Mouse (Mus musculus): ENCODE results near the gene Ap1g1.
A peak's percentile ranks its signal among the peaks of the same experiment; 100 is the strongest.

The Ap1g1 gene

GRCm38 (mm10) chr8:109780548-109780947 is 2.2 kb downstream of the Ap1g1 start:
- DNase-seq (ENCODE audit: low spot score) = no peak

- no peak for DNase-seq (ENCODE audit: low spot score)
These were observed 12.6 kb downstream of the Ap1g1 start for GRCm38 (mm10) chr8:109790938-109791337.

- DNase-seq (ENCODE audit: low spot score) = no peak
These were observed 16.8 kb downstream of the Ap1g1 start for GRCm38 (mm10) chr8:109795166-109795565.

GRCm38 (mm10) chr8:109798721-109799120 is 20.4 kb downstream of the Ap1g1 start:
- no peak for DNase-seq (ENCODE audit: low spot score)

GRCm38 (mm10) chr8:109799245-109799644 is 20.9 kb downstream of the Ap1g1 start:
- DNase-seq (ENCODE audit: low spot score) = no peak

GRCm38 (mm10) chr8:109800325-109800724 is 22.0 kb downstream of the Ap1g1 start:
- no peak for DNase-seq (ENCODE audit: low spot score)

GRCm38 (mm10) chr8:109803211-109803610 is 24.9 kb downstream of the Ap1g1 start:
- DNase-seq (ENCODE audit: low spot score) = no peak

- DNase-seq (ENCODE audit: low spot score) = no peak
These were observed 25.4 kb downstream of the Ap1g1 start for GRCm38 (mm10) chr8:109803801-109804200.

GRCm38 (mm10) chr8:109806522-109806921 is 28.2 kb downstream of the Ap1g1 start:
- no peak for DNase-seq (ENCODE audit: low spot score)

GRCm38 (mm10) chr8:109807401-109808119 is 29.2 kb downstream of the Ap1g1 start:
- no peak for DNase-seq (ENCODE audit: low spot score)

- DNase-seq (ENCODE audit: low spot score) = no peak
These were observed 29.7 kb downstream of the Ap1g1 start for GRCm38 (mm10) chr8:109808120-109808447.

GRCm38 (mm10) chr8:109810434-109810833 is 32.1 kb downstream of the Ap1g1 start:
- DNase-seq (ENCODE audit: low spot score) = no peak

- DNase-seq (ENCODE audit: low spot score) = no peak
These were observed 36.9 kb downstream of the Ap1g1 start for GRCm38 (mm10) chr8:109815268-109815667.

- DNase-seq (ENCODE audit: low spot score) = no peak
These were observed 39.6 kb downstream of the Ap1g1 start for GRCm38 (mm10) chr8:109817933-109818332.

- DNase-seq (ENCODE audit: low spot score) = no peak
These were observed 45.2 kb downstream of the Ap1g1 start for GRCm38 (mm10) chr8:109823561-109823960.

- no peak for DNase-seq (ENCODE audit: low spot score)
These were observed 61.5 kb downstream of the Ap1g1 start for GRCm38 (mm10) chr8:109839822-109840221.

- DNase-seq (ENCODE audit: low spot score) = no peak
These were observed 64.1 kb downstream of the Ap1g1 start for GRCm38 (mm10) chr8:109842468-109842867.

GRCm38 (mm10) chr8:109847866-109848265 is 69.5 kb downstream of the Ap1g1 start:
- no peak for DNase-seq (ENCODE audit: low spot score)

- no peak for DNase-seq (ENCODE audit: low spot score)
These were observed 70.6 kb downstream of the Ap1g1 start for GRCm38 (mm10) chr8:109848981-109849380.

GRCm38 (mm10) chr8:109853423-109853822 is 75.1 kb downstream of the Ap1g1 start:
- DNase-seq (ENCODE audit: low spot score) = peak; percentile 12

GRCm38 (mm10) chr8:109854522-109854921 is 76.2 kb downstream of the Ap1g1 start:
- DNase-seq (ENCODE audit: low spot score) = no peak

- DNase-seq (ENCODE audit: low spot score) = no peak
These were observed 77.1 kb downstream of the Ap1g1 start for GRCm38 (mm10) chr8:109855451-109855850.

- DNase-seq (ENCODE audit: low spot score) = no peak
These were observed 85.0 kb downstream of the Ap1g1 start for GRCm38 (mm10) chr8:109863398-109863797.

- no peak for DNase-seq (ENCODE audit: low spot score)
These were observed 86.4 kb downstream of the Ap1g1 start for GRCm38 (mm10) chr8:109864798-109865197.
